Mouse (Mus musculus) ovary, adult 18-20 months (tissue): ENCODE data around the gene Rasl10b.

Experiments
- DNase-seq: peaks from one replicate; pipeline ENCODE4 v3.0.0; 2022; ENCODE audit warnings: low spot score, mixed read lengths

Rasl10b gene

DNA sequence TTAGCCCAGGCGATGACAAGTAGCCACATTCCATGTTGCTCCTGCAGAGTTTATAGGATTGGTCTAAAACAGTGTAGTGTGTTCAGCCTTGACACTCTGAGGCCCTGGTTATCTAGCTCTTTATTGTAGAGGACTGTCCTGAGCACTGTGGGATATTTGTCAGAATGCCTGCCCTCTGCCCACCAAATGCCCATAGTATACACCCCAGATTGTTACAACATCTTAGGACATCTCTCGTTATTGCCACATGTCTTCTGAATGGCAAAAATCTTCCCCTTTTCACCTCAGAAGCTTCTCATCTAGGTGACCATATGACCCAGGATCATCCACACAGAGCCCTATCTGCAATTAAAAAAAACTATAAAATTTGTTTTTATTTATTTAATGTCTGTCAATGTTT, 23.6 kb downstream of the Rasl10b start:
- DNase-seq = no peak

DNA sequence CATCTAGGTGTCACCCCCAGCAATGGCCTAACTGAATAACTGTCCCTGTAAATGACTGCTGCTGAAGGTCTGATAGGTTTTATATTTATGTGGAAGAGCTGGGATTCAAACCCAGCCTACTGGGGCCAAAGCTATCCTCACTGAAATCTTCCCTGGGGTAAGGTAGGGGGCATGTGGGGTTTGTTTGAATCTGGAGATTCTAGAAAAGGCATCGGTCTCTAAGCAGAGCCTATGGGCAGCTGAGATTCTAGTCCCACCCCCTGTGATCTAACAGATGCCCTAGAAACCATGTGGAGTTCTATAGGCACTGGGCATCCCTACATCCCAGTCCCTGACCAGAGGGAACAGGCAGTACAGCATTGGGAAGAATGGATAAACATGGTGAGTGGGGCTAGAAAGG, 28.4 kb downstream of the Rasl10b start, which contains the start of gene 1700020L24Rik:
1700020L24Rik (plus strand) TSS at position 301 of the 400 bp plus-strand sequence.
- DNase-seq = no peak

DNA sequence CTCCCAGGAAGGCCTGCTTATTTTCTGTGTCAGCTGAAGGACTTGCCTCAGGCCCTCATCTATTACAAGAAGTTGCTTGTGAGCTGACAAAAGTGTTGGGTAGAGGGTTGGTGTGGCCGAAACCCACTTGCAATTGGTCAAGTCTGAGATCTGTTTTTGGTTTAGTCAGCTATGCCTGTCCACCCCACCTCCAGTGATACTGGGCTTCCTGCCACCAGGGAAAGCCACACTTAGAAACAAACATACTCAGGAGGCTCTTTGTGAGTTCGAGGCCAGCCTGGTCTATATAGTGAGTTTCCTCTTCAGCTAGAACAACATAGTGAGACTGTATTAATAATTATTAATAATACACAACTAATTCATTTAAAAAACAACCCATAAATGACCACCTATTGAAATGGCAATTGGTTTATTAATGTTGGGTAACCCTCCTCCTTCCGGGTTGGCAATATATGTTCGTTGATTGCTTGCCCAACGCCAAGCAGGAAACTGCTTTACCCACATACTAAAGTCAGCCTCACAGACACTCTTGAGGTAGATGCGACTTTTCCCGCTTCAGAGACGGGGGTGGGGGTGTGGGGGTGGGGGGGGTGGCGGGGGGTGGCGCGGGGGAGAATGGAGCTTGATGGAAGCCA, 30.6 kb downstream of the Rasl10b start:
- DNase-seq = no peak

DNA sequence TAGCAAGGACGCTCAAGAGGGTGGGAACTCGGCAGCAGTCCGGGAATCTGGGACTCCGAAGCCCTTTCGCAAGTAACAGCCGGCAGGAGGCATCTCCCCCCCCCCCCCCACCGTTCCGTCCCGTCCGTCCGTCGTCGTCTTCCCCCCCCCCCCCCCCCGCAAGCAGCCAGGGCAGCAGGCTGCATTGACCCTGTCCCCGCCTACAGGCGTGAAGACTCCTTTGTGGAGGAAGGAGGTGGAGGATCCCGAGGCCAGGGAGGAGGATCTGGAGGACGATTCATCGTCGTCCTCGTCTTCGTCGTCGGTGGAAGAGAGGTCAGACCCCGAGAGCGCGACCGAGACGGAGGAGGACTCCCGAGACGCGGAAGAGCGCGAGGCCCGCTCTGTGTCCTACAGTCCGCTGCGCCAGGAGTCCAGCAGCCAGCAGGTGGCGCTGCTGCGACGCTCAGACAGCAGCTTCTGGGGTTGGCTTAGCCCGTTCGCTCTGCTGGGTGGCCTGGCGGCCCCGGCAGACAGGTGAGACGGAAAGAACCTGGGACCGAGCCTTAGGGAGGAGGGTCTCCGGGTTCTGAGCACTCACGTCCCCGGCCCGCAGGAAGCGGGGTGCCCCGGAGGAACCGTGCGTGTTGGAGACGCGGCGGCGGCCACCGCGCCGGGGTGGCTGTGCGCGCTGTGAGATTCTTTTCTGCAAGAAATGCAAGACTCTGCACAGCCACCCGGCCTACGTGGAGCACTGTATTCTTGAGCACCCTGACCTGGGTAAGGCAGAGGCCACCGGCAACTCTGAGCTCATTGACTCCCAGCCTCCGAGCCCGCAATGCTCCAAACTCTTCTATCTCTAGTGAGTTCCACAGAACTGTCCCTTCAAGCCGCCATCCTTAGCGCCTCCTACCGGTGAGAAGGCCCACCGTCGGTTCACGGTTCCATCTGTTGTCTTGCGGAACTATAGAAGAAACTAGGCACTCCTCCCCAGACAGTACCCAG, 31.4 kb downstream of the Rasl10b start:
- peak; percentile 60 for DNase-seq

DNA sequence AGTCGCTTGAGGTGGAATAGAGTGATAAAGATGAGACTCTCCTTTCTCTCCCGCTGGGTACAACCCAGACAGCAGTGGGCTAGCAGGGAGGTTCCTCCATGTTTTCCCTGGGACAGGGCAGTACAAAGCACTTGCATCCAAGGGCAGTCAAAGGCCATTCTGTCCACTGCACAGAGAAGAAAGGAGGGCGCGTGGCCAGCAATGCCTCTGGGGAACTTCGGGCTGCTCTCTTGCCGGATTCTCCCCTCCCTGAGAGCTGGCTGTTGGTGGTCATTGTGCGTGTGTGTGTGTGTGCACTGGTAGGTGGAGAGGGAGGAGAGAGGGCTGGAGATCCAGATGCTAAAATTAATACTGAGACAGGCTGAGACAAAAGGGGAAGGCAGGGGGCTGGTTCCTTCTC, 32.3 kb downstream of the Rasl10b start:
- no peak for DNase-seq

DNA sequence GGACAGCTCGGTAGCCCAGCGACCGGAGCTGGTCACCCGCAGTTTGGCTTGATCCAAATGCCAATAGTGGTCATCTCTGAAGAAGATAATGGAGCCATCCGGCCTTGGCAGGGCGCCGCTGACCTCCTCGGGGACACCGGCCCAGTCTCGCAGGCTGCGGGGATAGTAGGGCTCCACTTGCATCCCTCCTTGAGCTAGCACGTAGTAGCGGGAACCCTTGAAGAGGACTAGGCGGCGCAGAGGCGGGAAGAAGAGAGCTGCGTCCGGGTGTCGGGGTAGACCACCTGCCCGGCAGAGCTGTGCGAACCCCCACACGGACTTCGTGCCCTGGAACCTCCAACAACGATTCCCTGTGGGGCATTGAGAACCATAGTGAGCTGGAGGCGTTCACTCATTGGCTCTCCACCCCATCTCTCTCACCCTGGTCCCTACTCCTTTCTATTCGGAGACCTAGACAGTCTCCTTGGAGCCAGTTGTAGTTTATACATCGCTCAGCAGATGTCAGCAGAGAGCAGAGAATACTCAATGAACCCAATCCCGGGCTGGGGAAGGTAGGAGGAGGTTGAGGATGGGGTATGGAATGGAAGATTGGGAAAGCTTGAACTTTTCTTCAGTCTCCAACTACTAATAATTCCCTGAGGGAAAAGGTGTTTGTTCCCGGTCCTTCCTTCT, 33.8 kb downstream of the Rasl10b start:
- DNase-seq = peak; percentile 31

DNA sequence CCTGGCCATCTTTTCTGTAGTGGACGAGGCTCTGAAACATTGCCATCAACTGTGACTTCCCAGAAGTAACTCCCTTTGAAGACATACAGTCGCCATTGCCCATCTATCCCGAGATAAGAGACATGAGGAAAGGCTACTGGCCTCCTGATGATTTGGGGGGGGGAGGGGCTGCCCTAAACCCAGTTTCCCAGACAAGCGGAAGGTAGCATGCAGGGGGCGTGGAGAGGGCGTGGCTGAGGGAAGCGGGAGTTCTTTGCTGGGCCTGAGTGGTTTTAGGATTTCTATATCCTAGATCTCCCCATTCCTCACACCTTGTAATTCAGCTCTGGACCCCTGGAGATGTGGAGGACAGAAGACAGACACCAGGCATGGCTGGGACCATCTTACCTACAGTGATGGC, 34.9 kb downstream of the Rasl10b start:
- no peak for DNase-seq

DNA sequence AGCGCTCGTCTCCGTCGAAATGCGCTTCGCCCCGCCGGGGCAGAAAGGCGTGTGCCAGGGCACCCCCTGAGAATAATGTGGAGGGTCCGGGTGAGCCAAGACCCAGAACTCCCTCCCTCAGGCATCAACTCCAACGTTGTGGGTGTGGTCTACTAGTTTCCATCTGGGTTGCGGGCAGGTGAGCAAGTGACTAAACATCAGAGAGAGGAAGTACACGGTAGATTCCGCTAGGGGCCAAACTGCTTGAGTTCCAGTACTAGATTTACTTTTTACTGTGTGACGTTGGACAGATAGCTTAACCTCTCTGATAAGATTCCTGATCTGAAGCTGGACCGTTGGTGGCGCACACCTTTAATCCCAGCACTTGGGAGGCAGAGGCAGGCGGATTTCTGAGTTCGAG, 36.1 kb downstream of the Rasl10b start:
- no peak for DNase-seq

DNA sequence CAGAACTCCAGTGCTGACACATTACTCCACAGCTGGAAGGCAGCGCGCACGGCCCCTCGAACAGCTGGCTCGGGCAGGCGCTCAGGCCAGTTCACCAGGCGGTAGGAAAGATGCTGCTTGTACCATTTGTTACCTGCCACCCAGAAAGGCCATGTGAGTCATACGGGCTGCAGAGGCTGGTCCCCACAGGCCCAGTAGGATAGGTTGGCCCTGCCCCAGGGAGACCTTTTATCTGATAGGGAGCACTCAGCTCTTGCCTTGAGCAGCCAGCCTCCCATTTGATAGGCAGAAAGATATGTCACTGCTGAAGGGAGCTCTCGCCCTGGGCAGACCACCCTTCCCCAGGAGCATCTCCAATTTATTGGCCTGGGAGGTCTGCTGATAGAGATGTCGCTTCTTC, 38.7 kb downstream of the Rasl10b start:
- no peak for DNase-seq

DNA sequence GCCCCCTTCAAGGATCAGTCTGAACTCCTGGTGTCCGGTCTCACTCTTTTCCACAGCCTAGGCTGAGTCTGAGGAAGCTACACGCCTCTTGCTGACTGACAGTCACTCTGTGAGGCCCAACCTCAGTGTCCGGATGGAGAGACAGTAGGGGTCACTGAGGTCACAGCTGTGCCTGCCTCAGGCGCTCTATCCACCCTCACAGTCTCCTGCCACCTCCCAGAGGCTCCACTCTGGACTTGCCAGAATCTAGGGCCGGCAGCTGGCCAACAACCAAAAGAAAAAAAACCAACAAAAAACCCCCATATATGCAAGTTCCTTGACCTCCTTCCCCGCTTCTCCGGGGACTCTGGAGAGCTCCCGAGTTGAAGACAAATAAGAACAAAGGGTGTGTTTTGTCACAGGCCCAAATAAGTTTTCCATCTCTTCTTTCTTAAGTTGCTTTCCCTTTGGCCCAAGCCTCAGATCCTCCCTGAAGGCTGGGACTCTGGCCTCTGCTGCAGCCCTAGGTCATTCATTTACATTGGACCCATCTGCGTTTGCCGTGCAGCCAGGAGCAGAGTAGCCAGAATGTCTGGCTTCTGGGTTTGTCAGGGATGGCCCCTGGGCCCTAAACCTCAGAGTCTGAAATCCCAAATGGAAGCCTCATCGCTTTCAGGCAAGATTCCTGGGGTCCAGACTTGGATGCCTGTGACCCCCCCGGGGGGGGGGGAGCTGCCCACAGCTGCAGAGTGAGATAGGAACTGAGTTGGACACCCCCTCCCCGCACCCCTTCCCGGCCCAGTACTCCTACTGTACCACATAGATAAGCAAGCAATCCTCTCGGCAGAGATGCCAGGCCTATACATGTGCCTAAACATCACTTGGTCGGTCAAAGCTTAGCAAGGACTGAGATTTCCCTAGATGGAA, 39.3 kb downstream of the Rasl10b start:
- DNase-seq = no peak

DNA sequence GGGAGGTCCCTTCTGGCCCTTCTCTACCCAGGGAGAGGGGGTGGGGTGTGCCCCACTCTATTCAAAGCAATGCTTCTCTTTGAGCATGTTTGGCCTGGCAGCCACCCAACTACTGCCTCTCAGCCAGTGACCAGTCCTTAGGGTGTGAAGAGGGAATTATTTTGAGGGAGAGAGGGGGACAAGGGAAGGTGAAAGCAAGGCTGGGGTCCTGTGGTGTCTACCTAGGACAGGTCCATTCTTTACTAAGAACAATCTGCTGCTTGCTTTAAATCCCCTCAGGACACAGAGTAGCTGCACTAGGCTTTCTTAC, 39.9 kb downstream of the Rasl10b start:
- no peak for DNase-seq

DNA sequence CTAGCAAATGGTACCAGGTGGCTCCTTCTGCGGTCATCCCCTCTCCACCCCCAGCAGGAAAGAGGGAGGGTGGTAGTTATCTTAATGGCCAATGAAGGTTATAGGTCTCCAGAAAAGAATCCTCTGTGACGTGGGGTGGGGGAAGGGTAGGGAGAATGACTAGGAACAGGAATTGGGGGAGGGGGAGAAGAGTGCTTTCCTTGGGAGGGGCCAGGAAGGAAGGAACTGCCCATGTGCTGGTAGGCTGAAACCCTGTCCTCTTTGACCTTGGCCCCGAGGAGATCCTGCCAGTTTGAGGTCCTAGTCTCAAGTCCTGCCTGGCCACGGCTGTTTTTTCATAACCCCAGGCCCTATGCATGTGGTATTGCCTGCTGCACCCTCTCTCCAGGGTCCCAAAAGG, 40.4 kb downstream of the Rasl10b start:
- DNase-seq = no peak

DNA sequence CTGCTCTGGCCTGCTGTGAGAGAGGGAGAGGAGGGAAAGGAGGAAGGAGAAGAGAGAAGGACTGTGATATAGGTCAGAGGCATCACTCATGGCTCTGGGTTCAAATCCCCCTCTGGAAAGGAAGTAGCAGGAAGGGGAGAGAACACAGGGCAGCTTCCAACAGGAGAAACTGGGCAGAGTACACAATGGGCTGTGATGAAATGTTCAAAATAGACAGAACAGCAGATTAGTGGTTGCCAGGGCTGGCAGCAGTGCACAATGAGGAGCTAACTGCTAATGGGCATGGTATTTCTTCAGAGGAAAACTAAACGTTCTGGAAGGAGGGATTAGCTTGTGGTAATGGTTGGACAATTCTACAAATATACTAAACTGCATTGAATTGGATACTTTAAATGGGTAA, 41.6 kb downstream of the Rasl10b start:
- no peak for DNase-seq

DNA sequence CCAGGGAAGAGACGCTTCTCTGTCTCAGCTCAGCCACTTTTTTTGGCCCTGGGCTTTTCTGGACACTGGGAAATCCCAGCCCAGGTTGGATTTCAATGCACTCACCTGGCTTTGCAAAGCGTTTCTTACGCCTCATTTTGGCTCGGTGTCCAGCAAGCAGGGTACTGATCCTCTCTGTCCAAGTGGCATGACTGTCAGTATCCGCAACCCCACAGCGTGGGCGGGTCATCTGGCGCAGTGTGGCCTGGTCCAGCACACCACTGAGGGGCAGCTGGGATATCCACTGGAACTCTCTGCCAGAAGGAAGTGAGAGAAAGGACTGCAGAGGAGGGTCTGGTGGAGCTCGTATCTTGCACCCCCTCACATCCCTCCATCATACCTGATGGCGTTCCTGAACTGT, 42.3 kb downstream of the Rasl10b start:
- DNase-seq = no peak

DNA sequence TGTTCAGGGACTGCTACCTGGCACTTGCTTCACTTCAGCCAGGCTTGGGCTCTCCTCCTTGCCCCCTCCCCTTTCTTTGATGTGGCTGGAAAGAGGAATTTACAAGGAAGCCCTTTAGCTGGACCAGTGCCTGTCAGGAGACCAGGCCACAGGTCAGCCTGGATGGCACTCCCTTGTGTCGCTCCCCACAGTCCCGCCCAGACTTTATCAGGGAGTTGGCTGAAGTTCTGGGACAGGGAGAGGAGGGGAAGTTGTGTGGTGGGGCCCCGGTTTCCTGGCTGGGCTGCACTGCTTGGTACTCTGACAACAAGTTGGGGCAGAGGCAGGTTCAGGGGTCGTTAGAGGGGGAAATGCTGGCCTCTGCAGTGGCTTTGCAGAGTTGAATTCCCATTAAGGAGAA, 45.6 kb downstream of the Rasl10b start:
- no peak for DNase-seq

DNA sequence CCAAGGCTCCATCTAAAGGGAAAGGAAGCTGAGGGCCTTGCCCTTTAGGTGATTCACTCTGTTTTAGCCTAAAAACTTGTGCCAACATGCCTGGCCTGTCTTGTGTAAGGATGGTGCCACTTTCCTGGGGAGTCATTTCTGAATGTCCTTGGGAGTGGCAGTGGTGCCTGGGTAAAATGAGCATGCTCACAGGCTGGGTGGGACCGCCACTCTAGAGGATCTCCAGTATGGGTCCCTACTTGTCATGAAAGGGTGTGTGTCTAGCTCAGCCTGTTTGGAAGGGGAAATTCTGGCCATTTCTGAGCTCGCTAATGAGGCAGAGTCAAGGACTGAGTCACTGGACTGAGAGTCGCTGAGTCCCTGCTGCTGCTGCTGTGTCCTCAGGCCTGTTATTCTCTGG, 46.7 kb downstream of the Rasl10b start:
- no peak for DNase-seq

DNA sequence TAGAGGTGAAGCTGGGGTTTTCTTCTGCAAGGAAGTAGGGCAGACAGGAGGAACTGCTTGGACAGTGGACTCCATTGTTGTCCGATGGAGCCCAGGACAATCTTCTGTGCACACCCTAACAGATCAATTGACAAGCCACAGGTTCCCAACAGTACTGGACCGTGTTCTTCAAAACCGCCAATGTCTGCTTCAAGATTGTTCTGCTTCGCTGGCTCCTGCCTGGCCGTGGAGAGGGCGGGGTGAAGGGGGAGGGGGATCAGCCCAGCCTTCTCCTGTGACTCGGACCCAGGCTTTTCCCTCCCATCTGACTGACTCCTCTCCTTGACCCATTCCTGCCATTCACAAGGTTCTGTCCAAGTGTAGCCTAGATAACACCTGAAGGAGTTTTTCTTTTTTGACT, 48.3 kb downstream of the Rasl10b start:
- no peak for DNase-seq

DNA sequence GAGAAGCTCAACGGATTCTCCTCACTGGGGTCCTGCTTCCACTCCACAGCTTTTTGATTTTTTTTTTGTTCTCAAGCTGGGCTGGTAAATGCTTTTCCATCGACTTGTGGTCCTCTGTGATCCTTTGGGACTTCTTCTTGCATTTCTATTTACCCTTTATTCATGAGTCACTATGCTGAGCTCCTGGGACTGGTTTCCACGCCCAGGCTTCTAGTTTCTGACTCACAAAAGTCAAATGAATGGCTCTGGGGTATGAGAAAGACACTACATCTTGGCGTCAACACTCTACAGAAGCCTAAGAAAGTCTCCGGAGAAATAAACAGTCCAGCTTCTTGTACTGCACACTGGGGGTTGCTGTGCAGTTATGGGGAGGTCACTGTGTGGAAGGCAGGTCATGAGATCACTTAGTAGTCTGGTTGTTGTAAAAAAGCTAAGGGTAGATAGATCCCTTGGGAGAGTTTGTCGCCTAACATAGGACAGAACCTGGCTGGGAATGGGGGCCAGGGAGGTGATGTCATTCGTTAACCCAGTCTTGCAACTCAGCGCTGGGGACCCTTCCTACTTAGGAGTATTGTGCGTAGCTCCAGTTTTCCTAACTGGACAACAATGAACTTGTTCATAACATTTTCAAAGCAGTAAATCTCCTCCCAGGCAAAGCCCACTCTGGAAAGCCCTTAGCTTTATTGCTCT, 49.1 kb downstream of the Rasl10b start:
- DNase-seq = no peak

DNA sequence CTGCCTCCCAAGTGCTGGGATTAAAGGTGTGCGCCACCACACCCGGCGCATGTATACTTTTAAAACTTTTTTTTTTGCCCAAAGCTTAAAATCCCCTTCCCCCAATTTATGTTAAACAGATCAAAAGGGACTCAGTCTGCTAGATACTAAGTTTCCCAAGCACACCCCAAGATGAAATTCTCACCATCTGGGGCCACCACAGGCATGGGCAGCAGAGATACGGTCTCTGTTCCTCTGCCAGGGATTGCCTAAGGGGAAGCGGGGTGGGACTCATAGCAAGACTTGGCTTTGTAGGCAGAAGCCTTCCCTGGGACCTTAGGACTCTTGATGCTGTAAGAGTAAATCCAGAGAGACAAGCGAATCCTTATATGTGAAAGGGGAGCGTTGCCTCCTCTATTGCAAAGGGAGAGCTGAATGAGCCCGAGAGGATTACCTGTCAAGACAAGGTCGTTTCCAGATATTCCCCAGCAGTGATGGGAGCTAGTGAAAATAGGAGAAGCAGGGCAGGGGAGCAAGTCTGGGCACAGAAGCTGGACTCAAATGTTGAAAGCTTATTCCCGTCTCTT, 52.6 kb downstream of the Rasl10b start:
- DNase-seq = no peak

DNA sequence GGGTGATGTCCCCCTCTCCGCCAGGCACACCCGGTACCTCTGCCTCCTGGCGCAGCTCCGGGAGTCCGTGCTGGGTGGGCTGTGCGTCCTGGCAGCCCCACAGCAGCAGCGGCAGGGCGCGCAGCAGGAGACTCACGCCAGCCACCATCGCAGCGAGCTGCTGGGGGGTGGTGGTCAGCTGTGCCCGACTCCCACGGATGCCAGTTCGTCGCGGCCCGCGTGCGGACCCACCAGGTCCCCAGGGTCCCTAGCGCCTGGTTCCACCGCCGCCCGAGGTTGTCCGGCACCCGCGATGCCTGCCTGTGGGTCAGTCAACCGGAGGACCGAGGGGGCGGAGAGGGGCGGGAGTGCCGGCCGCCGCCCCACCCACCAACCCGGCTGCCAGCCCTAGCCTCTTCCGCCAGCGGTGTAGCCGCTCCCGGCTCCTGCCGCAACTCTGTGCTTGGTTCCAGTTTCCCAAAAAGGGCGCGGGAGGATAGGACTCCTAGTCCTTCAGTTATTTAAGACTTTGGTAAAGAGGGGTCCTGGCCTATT, 53.8 kb downstream of the Rasl10b start, which contains the start of gene Mmp28:
Mmp28 (minus strand) TSS at position 361 of the 534 bp plus-strand sequence.
- no peak for DNase-seq

DNA sequence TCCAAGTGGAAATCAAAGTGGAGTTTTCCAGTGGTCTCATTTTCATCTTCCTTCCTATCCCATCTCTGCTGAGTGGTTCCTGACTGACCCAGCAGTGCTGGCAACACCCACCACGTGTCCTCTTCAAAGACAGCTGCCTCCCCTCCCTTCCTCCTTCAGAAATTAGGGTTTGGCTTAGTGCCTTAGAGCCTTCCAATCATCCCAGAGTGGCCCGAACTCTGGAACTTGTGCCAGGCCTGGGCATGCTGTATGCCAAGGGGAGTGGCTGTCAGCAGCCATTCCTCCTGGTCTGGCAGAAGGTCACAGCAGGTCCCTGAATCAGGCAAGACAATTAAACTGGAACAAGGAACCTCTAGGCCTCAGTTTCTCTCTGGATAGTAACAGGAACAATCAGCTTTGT, 57.0 kb downstream of the Rasl10b start:
- DNase-seq = peak; percentile 35
